Comparison of ENCODE assay signal across 10 mouse cellular contexts in the genomic region with DNA sequence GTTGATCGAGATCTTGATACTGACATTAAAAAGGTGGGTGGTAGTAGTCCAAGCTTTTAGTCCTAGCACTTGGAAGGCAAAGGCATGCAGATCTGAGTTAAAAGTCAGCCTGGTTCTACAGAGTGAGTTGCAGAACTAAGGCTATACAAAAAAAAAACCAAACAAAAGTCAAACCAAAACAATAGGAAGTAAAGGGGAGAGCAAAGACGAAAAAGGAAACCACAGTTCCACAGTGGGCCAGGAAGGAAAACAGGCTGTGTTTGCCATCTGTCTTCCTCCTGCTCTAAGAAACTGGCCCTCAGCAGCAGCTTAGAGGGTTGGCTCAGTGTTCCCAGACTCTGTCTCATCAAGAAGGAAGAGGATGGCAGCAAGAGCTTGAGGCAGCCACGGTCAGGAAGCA. TPM values are rescaled to one million over a fixed set of nuclear protein-coding genes. Genes with fewer than 3 reads are reported as not detected.
DNase-seq lines count a peak whose midpoint lies in the region; ATAC-seq lines count a peak whose summit lies in the region.
"Had no signal": no experiment of that assay in that cellular context is flagged by ENCODE, and none has a peak within 500 bp of the region (broad histone marks: within the 10 kb centered on the region; RNA-seq: fewer than 3 reads in every experiment).

No protein-coding gene starts in this region.

- 0 out of 2 replicates have a peak overlapping the region, but pooled peaks have one; percentile 33 for H3K9ac ChIP-seq in hindbrain, embryonic 12.5 days
- no peak overlapping the region for H3K9ac ChIP-seq in hindbrain, embryonic 16.5 days (ENCODE audit: low read depth, low read length)
- no peak overlapping the region for H3K9ac ChIP-seq in liver, embryonic 15.5 days
- no peak overlapping the region for H3K9ac ChIP-seq in midbrain, embryonic 13.5 days (replicated peaks)
- H3K9ac ChIP-seq: hindbrain, embryonic 15.5 days had no signal

- ATAC-seq in hindbrain, embryonic 12.5 days (ENCODE audit: low FRiP score): no peak
- ATAC-seq in hindbrain, embryonic 16.5 days: no peak
- ATAC-seq in liver, embryonic 15.5 days (ENCODE audit: insufficient read depth): no peak
- ATAC-seq in midbrain, embryonic 13.5 days: no peak
- ATAC-seq: Patski had no signal

- H3K4me3 ChIP-seq in hindbrain, embryonic 12.5 days: no peak overlapping the region
- no peak overlapping the region for H3K4me3 ChIP-seq in hindbrain, embryonic 16.5 days (ENCODE audit: low read length)
- H3K4me3 ChIP-seq in liver, embryonic 15.5 days (replicated peaks): no peak overlapping the region
- no peak overlapping the region for H3K4me3 ChIP-seq in midbrain, embryonic 13.5 days (replicated peaks)
- H3K4me3 ChIP-seq: hindbrain, embryonic 15.5 days; myocyte had no signal

- no peaks in the 10 kb centered on the region for H3K4me1 ChIP-seq in hindbrain, embryonic 12.5 days
- no peaks in the 10 kb centered on the region; the same call in 1 of the 2 replicates for H3K4me1 ChIP-seq in hindbrain, embryonic 16.5 days (ENCODE audit: control insufficient read depth, insufficient read depth, low read depth, low read length)
- H3K4me1 ChIP-seq in liver, embryonic 15.5 days (replicated peaks): peaks cover 49% of the 10 kb centered on the region
- H3K4me1 ChIP-seq in midbrain, embryonic 13.5 days (replicated peaks): 0 out of 2 replicates have a peak, but pooled peaks cover 3% of the 10 kb centered on the region
- H3K4me1 ChIP-seq: hindbrain, embryonic 15.5 days had no signal

- H3K36me3 ChIP-seq in hindbrain, embryonic 12.5 days: peaks cover 58% of the 10 kb centered on the region
- peaks cover 23% of the 10 kb centered on the region for H3K36me3 ChIP-seq in hindbrain, embryonic 16.5 days (ENCODE audit: control insufficient read depth, insufficient read depth, low read length)
- peaks cover 98% of the 10 kb centered on the region for H3K36me3 ChIP-seq in liver, embryonic 15.5 days (replicated peaks)
- H3K36me3 ChIP-seq in midbrain, embryonic 13.5 days: peaks cover 68% of the 10 kb centered on the region

- DNase-seq in thymus, postnatal 14 days: peak; percentile 16
- no peak for DNase-seq in thymus, postnatal 10 days (ENCODE audit: low spot score in 2 of 2)
- DNase-seq in MN1 (ENCODE audit: low spot score): no peak

- no peaks in the 10 kb centered on the region for H3K27me3 ChIP-seq in hindbrain, embryonic 12.5 days
- no peaks in the 10 kb centered on the region for H3K27me3 ChIP-seq in hindbrain, embryonic 16.5 days (replicated peaks; ENCODE audit: control insufficient read depth, insufficient read depth, low read length)
- H3K27me3 ChIP-seq in liver, embryonic 15.5 days: no peaks in the 10 kb centered on the region
- no peaks in the 10 kb centered on the region for H3K27me3 ChIP-seq in midbrain, embryonic 13.5 days
- H3K27me3 ChIP-seq: hindbrain, embryonic 15.5 days; Patski had no signal

- H3K9me3 ChIP-seq in hindbrain, embryonic 12.5 days (replicated peaks): no peaks in the 10 kb centered on the region
- H3K9me3 ChIP-seq in hindbrain, embryonic 16.5 days (ENCODE audit: control insufficient read depth, low read length): no peaks in the 10 kb centered on the region
- H3K9me3 ChIP-seq in liver, embryonic 15.5 days (replicated peaks): no peaks in the 10 kb centered on the region
- no peaks in the 10 kb centered on the region for H3K9me3 ChIP-seq in midbrain, embryonic 13.5 days
- H3K9me3 ChIP-seq: hindbrain, embryonic 15.5 days had no signal

- no peak overlapping the region for H3K27ac ChIP-seq in hindbrain, embryonic 12.5 days
- H3K27ac ChIP-seq in hindbrain, embryonic 16.5 days (ENCODE audit: low read depth, low read length): no peak overlapping the region
- H3K27ac ChIP-seq in liver, embryonic 15.5 days (replicated peaks): peak overlapping the region; percentile 51
- H3K27ac ChIP-seq in midbrain, embryonic 13.5 days: no peak overlapping the region
- H3K27ac ChIP-seq: hindbrain, embryonic 15.5 days had no signal

- no peak overlapping the region for H3K4me2 ChIP-seq in hindbrain, embryonic 12.5 days (replicated peaks)
- H3K4me2 ChIP-seq in hindbrain, embryonic 16.5 days (ENCODE audit: low read length): no peak overlapping the region
- 0 out of 2 replicates have a peak overlapping the region, but pooled peaks have one; percentile 3 for H3K4me2 ChIP-seq in liver, embryonic 15.5 days
- no peak overlapping the region for H3K4me2 ChIP-seq in midbrain, embryonic 13.5 days (replicated peaks)
- H3K4me2 ChIP-seq: hindbrain, embryonic 15.5 days had no signal

- 64% methylated on average over 3 of the region's 3 CpGs for WGBS in hindbrain, embryonic 12.5 days
- WGBS in hindbrain, embryonic 16.5 days: 61% methylated on average over 3 of the region's 3 CpGs
- WGBS in liver, embryonic 15.5 days (ENCODE audit: insufficient replicate concordance): 16% methylated on average over 3 of the region's 3 CpGs
- WGBS in midbrain, embryonic 13.5 days: 80% methylated on average over 3 of the region's 3 CpGs

RNA-seq across cellular contexts. Expression of gene Dcaf12, which starts 10.4 kb away (rescaled TPM):
- 73.5 and 79.7 TPM in 2 replicates for polyA plus RNA-seq in hindbrain, embryonic 12.5 days (2016; fragmentation: Nextera tagmentation; extraction: Ambion mirVana)
- 75.5 and 81.4 TPM in 2 replicates for polyA plus RNA-seq in hindbrain, embryonic 16.5 days (2015; fragmentation: Nextera tagmentation; extraction: Ambion mirVana)
- 75.9 and 82.7 TPM in 2 replicates for polyA plus RNA-seq in liver, embryonic 15.5 days (2015; fragmentation: Nextera tagmentation; extraction: Ambion mirVana)
- polyA plus RNA-seq in midbrain, embryonic 13.5 days (2015; fragmentation: Nextera tagmentation; extraction: Ambion mirVana): 80.1 and 81.0 TPM in 2 replicates

RNA-seq across cellular contexts. Expression of gene Ubap2, which starts 29.4 kb away (rescaled TPM):
- 71.1 and 91.1 TPM in 2 replicates for polyA plus RNA-seq in hindbrain, embryonic 12.5 days (2016; fragmentation: Nextera tagmentation; extraction: Ambion mirVana)
- 50.1 and 60.2 TPM in 2 replicates for polyA plus RNA-seq in hindbrain, embryonic 16.5 days (2015; fragmentation: Nextera tagmentation; extraction: Ambion mirVana)
- 22.9 and 25.0 TPM in 2 replicates for polyA plus RNA-seq in liver, embryonic 15.5 days (2015; fragmentation: Nextera tagmentation; extraction: Ambion mirVana)
- 57.0 and 59.7 TPM in 2 replicates for polyA plus RNA-seq in midbrain, embryonic 13.5 days (2015; fragmentation: Nextera tagmentation; extraction: Ambion mirVana)

RNA-seq across cellular contexts. Expression of gene Ubap1, which starts 44.5 kb away (rescaled TPM):
- polyA plus RNA-seq in hindbrain, embryonic 12.5 days (2016; fragmentation: Nextera tagmentation; extraction: Ambion mirVana): 78.1 and 88.0 TPM in 2 replicates
- polyA plus RNA-seq in hindbrain, embryonic 16.5 days (2015; fragmentation: Nextera tagmentation; extraction: Ambion mirVana): 64.3 and 69.4 TPM in 2 replicates
- 32.4 and 34.2 TPM in 2 replicates for polyA plus RNA-seq in liver, embryonic 15.5 days (2015; fragmentation: Nextera tagmentation; extraction: Ambion mirVana)
- 74.5 and 76.9 TPM in 2 replicates for polyA plus RNA-seq in midbrain, embryonic 13.5 days (2015; fragmentation: Nextera tagmentation; extraction: Ambion mirVana)
